Mouse (Mus musculus) erythroid progenitor cell, adult 5-6 weeks (primary cell): Measurements from ENCODE around the gene Alkbh2. TPM values are rescaled to one million over a fixed set of nuclear protein-coding genes. Genes with fewer than 3 reads are reported as not detected.

Experiments used
- ATAC-seq: replicated peaks from 2 replicates; pipeline ENCODE4 v1.8.0; 2016; ENCODE audit warnings: moderate number of reproducible peaks, mild to moderate bottlenecking, moderate TSS enrichment, inconsistent platforms; ENCODE audit not compliant: poor library complexity, low FRiP score, severe bottlenecking
- total RNA-seq, 2 experiments: library from RNA; stranded (forward) in 1 of 2; stranded (reverse) in 1 of 2; fragments of 150-400 nt in 1 of 2; fragments of 186-747, 209-891 nt in 1 of 2; gene quantifications; 2 replicates each; pipeline versions ENCODE4 v1.2.3 to v1.2.4; 2015 to 2017; ENCODE audit warnings: low replicate concordance in 2 of 2

Gene Alkbh2
- total RNA-seq (2015; ENCODE audit: low replicate concordance) (1.7 and 7.9 TPM in 2 replicates), total RNA-seq (2017; ENCODE audit: low replicate concordance) (not detected in 2 replicates)

- peak; percentile 57 for ATAC-seq
Measured at GRCm38 (mm10) chr5:114127374-114128349, at the start of gene Alkbh2. Alkbh2 (minus strand) TSS chr5:114128218.

GRCm38 (mm10) chr5:114176548-114177400 is 48.8 kb upstream of the Alkbh2 start:
- no peak for ATAC-seq

GRCm38 (mm10) chr5:114175596-114176171 is 47.7 kb upstream of the Alkbh2 start:
- peak; percentile 94 for ATAC-seq

- no peak for ATAC-seq
Measured at GRCm38 (mm10) chr5:114174639-114175038, 46.6 kb upstream of the Alkbh2 start.

GRCm38 (mm10) chr5:114173877-114174581 is 46.0 kb upstream of the Alkbh2 start:
- ATAC-seq: no peak

GRCm38 (mm10) chr5:114173458-114173857 is 45.4 kb upstream of the Alkbh2 start:
- ATAC-seq: no peak

GRCm38 (mm10) chr5:114172936-114173335 is 44.9 kb upstream of the Alkbh2 start:
- no peak for ATAC-seq

- no peak for ATAC-seq
Measured at GRCm38 (mm10) chr5:114170345-114170744, 42.3 kb upstream of the Alkbh2 start.

- no peak for ATAC-seq
Measured at GRCm38 (mm10) chr5:114163117-114163696, 35.2 kb upstream of the Alkbh2 start.

GRCm38 (mm10) chr5:114162106-114162815 is 34.2 kb upstream of the Alkbh2 start:
- no peak for ATAC-seq

- no peak for ATAC-seq
Measured at GRCm38 (mm10) chr5:114161424-114161823, 33.4 kb upstream of the Alkbh2 start.

GRCm38 (mm10) chr5:114157236-114157635 is 29.2 kb upstream of the Alkbh2 start:
- ATAC-seq: no peak

GRCm38 (mm10) chr5:114155168-114155933 is 27.3 kb upstream of the Alkbh2 start:
- ATAC-seq: no peak

GRCm38 (mm10) chr5:114154765-114155164 is 26.7 kb upstream of the Alkbh2 start:
- no peak for ATAC-seq

GRCm38 (mm10) chr5:114153490-114153889 is 25.5 kb upstream of the Alkbh2 start:
- ATAC-seq: no peak

- no peak for ATAC-seq
Measured at GRCm38 (mm10) chr5:114152359-114153092, 24.5 kb upstream of the Alkbh2 start.
